Mouse (Mus musculus): ENCODE data around the gene Sct. TPM values are rescaled to one million over a fixed set of nuclear protein-coding genes. Genes with fewer than 3 reads are reported as not detected.
"Not testable (repeated sequence)": the region's sequence is repeated elsewhere in the genome, so short reads cannot be mapped to it uniquely, and the experiment has no call there.

Sct gene
- polyA plus RNA-seq, 1 experiment from 2014 or later, result 2.6 TPM

DNA sequence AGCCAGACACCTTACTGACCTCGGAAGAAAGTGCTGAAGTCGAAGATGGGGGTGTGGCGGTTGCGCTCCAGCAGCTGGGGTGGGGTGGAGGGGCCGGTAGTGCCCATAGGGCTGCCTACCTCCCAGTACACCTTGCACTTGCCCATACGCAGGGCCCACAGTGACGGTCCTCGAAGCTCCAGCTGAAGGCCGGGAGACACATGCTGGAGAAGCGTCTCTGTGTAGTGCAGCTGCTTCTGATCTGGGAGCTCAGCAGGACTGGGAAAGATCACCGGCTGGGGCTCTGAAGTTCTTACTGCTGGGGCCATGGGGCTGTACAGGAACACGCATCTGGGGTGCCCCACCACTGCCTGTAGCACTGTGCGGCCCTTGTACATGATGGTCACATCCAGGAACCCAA is 15.3 kb downstream of the Sct start:
- Histone ChIP-seq H3K36me3 (ENCODE audit: control insufficient read depth, insufficient read depth, low read length) (peaks cover 59% of the 10 kb centered on the region), H3K4me1 (ENCODE audit: control insufficient read depth, insufficient read depth, low read length) (peaks cover 4% of the 10 kb centered on the region; the same call in 1 of the 2 replicates), H3K4me3 (ENCODE audit: low read depth, low read length) (no peak overlapping the region), H3K9me3 (replicated peaks; ENCODE audit: control insufficient read depth, low read length) (no peaks in the 10 kb centered on the region), H3K9ac (ENCODE audit: low read length) (no peak overlapping the region), H3K4me2 (ENCODE audit: low read length) (no peak overlapping the region), H3K27ac (ENCODE audit: low read depth, low read length) (no peak overlapping the region), H3K27me3 (replicated peaks; ENCODE audit: control insufficient read depth, insufficient read depth, low read length) (no peaks in the 10 kb centered on the region)
- ATAC-seq (no peak), DNase-seq (ENCODE audit: low spot score) (no peak)
- 92% methylated on average over 13 of the region's 13 CpGs for WGBS

DNA sequence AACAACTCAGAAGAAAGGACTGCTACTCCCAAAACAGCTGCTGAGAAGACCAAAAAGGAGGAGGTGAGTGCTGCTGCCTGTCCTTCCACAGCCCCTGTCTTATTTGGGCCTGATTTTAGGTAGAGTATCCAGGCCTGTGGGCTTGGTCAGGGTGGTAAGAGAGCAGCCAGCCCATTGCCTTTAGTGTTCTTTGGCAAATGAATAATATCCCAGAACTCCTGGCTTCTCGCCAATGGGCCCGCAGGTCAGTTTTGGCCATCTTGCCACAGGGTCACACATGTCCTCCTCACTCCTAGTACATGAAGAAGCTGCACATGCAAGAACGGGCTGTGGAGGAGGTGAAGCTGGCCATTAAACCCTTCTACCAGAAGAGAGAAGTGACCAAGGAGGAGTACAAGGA is 17.5 kb downstream of the Sct start:
- Histone ChIP-seq H3K4me2 (ENCODE audit: low read length) (no peak overlapping the region), H3K36me3 (ENCODE audit: control insufficient read depth, insufficient read depth, low read length) (peaks cover 81% of the 10 kb centered on the region), H3K9ac (ENCODE audit: low read length) (no peak overlapping the region), H3K27me3 (replicated peaks; ENCODE audit: control insufficient read depth, insufficient read depth, low read length) (no peaks in the 10 kb centered on the region), H3K4me1 (ENCODE audit: control insufficient read depth, insufficient read depth, low read length) (peaks cover 4% of the 10 kb centered on the region; the same call in 1 of the 2 replicates), H3K4me3 (ENCODE audit: low read depth, low read length) (no peak overlapping the region), H3K27ac (ENCODE audit: low read depth, low read length) (no peak overlapping the region), H3K9me3 (replicated peaks; ENCODE audit: control insufficient read depth, low read length) (no peaks in the 10 kb centered on the region)
- ATAC-seq (no peak), DNase-seq (ENCODE audit: low spot score) (no peak)
- 95% methylated on average over 3 of the region's 3 CpGs for WGBS

DNA sequence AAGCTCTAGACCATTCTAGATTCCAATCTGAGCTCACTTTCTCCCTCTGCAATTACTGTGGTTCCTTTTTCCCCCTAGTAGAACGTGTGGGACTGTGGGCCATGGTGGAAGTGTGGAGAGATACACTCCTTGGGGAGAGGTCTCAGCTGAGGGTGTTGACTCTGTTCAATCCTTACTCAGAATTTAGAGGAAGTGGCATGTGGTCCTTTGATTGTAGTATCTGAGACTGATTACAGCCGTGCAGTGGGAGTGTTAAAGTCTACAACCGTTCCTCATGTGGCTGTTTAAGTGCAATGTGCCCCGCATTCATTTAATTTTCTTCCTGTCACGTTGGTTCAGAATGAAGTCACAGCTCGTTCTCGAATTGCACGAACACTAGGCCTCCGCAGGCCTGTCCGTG is 22.8 kb downstream of the Sct start:
- WGBS, result 95% methylated on average over 10 of the region's 10 CpGs

DNA sequence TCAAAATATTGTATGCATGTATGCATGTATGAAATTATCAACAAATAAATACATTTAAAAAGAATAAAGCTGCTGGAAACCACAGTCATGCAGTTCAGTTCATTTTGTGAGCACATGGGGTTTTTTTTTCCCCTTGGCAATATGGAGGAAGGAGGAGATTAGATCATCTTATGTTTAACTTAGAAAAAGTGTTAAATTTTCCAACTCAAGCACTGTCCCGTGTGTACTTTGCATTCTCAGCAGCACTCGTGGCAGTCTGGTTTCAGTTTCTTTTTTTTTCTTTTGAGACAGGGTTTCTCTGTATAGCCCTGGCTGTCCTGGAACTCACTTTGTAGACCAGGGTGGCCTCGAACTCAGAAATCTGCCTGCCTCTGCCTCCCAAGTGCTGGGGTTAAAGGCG is 28.4 kb downstream of the Sct start:
- H3K9me3 ChIP-seq (replicated peaks; ENCODE audit: control insufficient read depth, low read length); H3K4me2 ChIP-seq (ENCODE audit: low read length); H3K4me3 ChIP-seq (ENCODE audit: low read depth, low read length); H3K4me1 ChIP-seq (ENCODE audit: control insufficient read depth, insufficient read depth, low read length); DNase-seq (ENCODE audit: low spot score); H3K9ac ChIP-seq (ENCODE audit: low read length); H3K27ac ChIP-seq (ENCODE audit: low read depth, low read length); ATAC-seq; H3K27me3 ChIP-seq (replicated peaks; ENCODE audit: control insufficient read depth, insufficient read depth, low read length): not testable (repeated sequence)
- 89% methylated on average over 4 of the region's 4 CpGs for WGBS
- H3K36me3 ChIP-seq (ENCODE audit: control insufficient read depth, insufficient read depth, low read length), result peaks cover 96% of the 10 kb centered on the region

More for the DNA sequence above, 22.8 kb downstream of the Sct start:
- H3K9me3 ChIP-seq (replicated peaks; ENCODE audit: control insufficient read depth, low read length), result no peaks in the 10 kb centered on the region
- H3K4me2 ChIP-seq (ENCODE audit: low read length), result no peak overlapping the region
- H3K9ac ChIP-seq (ENCODE audit: low read length), result no peak overlapping the region
- no peak for ATAC-seq
- H3K27ac ChIP-seq (ENCODE audit: low read depth, low read length), result no peak overlapping the region
- no peak for DNase-seq (ENCODE audit: low spot score)
- no peaks in the 10 kb centered on the region for H3K4me1 ChIP-seq (ENCODE audit: control insufficient read depth, insufficient read depth, low read length)
- no peaks in the 10 kb centered on the region for H3K27me3 ChIP-seq (replicated peaks; ENCODE audit: control insufficient read depth, insufficient read depth, low read length)
- H3K36me3 ChIP-seq (ENCODE audit: control insufficient read depth, insufficient read depth, low read length), result peaks cover 93% of the 10 kb centered on the region
- H3K4me3 ChIP-seq (ENCODE audit: low read depth, low read length), result no peak overlapping the region

DNA sequence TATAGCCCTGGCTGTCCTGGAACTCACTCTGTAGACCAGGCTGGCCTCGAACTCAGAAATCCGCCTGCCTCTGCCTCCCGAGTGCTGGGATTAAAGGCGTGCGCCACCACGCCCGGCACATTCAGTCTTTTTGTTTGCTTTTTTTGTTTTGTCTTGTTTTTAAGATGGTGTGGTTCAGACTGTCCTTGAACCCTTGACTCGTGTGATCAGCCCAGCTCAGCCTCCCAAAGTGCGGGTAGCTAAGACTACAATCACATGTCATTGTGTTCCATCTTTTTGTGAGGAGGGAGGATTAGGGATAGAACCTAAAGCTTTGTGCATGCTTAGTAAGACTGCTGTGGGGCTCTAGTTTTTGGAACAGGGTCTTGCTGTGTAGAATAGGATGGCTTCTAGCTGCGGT is 47.4 kb downstream of the Sct start:
- ATAC-seq (no peak), DNase-seq (ENCODE audit: low spot score) (no peak)
- H3K9me3 ChIP-seq (replicated peaks; ENCODE audit: control insufficient read depth, low read length), result no peaks in the 10 kb centered on the region
- H3K4me3 ChIP-seq (ENCODE audit: low read depth, low read length), result no peak overlapping the region
- no peak overlapping the region for H3K9ac ChIP-seq (ENCODE audit: low read length)
- no peaks in the 10 kb centered on the region for H3K27me3 ChIP-seq (replicated peaks; ENCODE audit: control insufficient read depth, insufficient read depth, low read length)
- no peak overlapping the region for H3K27ac ChIP-seq (ENCODE audit: low read depth, low read length)
- WGBS, result 96% methylated on average over 9 of the region's 10 CpGs
- peaks cover 62% of the 10 kb centered on the region for H3K36me3 ChIP-seq (ENCODE audit: control insufficient read depth, insufficient read depth, low read length)
- peaks cover 11% of the 10 kb centered on the region for H3K4me1 ChIP-seq (ENCODE audit: control insufficient read depth, insufficient read depth, low read length)
- no peak overlapping the region for H3K4me2 ChIP-seq (ENCODE audit: low read length)

DNA sequence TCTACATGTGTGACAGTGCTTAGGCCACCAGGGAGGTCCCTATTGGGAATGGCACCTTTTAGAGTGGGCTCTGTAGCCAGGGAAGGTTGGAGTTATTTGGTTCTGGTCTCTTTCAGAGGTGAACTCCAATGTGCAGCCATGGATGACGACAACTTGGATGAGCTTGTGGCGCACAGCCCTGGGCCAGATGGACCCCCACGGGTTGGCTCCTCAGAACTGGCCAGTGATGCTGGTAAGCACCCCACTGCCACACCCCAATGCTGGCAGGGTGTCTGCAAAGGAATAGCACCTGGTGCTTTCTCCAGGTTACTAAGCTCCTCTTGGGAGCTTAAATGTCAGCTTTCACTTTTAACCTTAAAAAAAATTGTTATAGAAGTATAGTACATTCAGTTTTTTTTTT is 47.8 kb downstream of the Sct start:
- DNase-seq (ENCODE audit: low spot score) (no peak), ATAC-seq (no peak)
- peaks cover 11% of the 10 kb centered on the region for H3K4me1 ChIP-seq (ENCODE audit: control insufficient read depth, insufficient read depth, low read length)
- H3K9ac ChIP-seq (ENCODE audit: low read length), result no peak overlapping the region
- no peak overlapping the region for H3K4me3 ChIP-seq (ENCODE audit: low read depth, low read length)
- peaks cover 59% of the 10 kb centered on the region for H3K36me3 ChIP-seq (ENCODE audit: control insufficient read depth, insufficient read depth, low read length)
- 95% methylated on average over 3 of the region's 3 CpGs for WGBS
- H3K27me3 ChIP-seq (replicated peaks; ENCODE audit: control insufficient read depth, insufficient read depth, low read length), result no peaks in the 10 kb centered on the region
- H3K27ac ChIP-seq (ENCODE audit: low read depth, low read length), result no peak overlapping the region
- H3K9me3 ChIP-seq (replicated peaks; ENCODE audit: control insufficient read depth, low read length), result no peaks in the 10 kb centered on the region
- H3K4me2 ChIP-seq (ENCODE audit: low read length), result no peak overlapping the region

DNA sequence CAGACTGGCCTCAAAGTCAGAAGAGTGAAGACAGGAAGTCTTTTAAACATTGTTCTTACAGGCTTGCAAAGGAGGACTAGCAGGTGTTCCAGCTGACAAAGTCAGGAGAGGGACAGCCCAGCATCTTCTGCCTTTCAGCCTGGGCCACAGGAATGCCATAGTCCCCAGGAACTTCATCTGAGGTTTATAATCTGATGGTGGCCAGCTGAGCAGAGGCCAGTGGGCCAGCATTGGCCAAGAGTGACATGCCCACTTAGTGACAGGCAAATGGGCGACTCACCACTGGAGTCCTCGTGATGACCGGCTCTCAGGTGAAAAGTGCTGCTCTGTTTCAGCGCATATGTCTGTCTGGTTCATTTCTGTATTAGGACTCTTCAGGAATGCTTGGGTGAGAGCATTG is 48.4 kb downstream of the Sct start:
- Histone ChIP-seq H3K4me2 (ENCODE audit: low read length) (no peak overlapping the region; the same call in 1 of the 2 replicates), H3K4me3 (ENCODE audit: low read depth, low read length) (no peak overlapping the region), H3K9me3 (replicated peaks; ENCODE audit: control insufficient read depth, low read length) (no peaks in the 10 kb centered on the region), H3K27me3 (replicated peaks; ENCODE audit: control insufficient read depth, insufficient read depth, low read length) (no peaks in the 10 kb centered on the region), H3K36me3 (ENCODE audit: control insufficient read depth, insufficient read depth, low read length) (peaks cover 53% of the 10 kb centered on the region), H3K27ac (ENCODE audit: low read depth, low read length) (no peak overlapping the region), H3K4me1 (ENCODE audit: control insufficient read depth, insufficient read depth, low read length) (peaks cover 11% of the 10 kb centered on the region), H3K9ac (ENCODE audit: low read length) (no peak overlapping the region)
- whole genome bisulfite sequencing, result 88% methylated on average over 4 of the region's 4 CpGs
- no peak for DNase-seq (ENCODE audit: low spot score)
- no peak for ATAC-seq

DNA sequence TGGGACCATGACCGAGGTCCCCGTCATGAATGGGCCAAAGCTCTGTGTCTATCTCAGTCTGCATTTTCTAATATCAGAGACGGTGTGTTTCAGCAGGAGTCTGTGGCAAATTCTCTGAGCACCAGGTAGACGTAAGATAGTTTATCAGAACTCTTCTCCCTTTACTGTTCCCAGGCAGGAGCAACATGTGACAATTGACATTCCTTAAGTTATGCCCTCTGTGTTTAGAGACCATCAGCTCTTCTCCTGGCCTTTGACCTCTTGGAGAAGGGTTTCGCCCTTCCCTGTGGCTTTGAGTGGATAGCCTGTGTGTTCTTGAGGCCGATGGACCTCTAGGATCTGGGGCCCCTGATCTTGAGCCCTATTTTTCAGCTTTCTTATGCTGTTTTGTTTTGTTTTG is 49.2 kb downstream of the Sct start:
- H3K4me2 ChIP-seq (ENCODE audit: low read length), result peak overlapping the region; percentile 82
- no peak for ATAC-seq
- peak overlapping the region; percentile 100 for H3K4me3 ChIP-seq (ENCODE audit: low read depth, low read length)
- WGBS, result 75% methylated on average over 6 of the region's 6 CpGs
- peaks cover 45% of the 10 kb centered on the region for H3K36me3 ChIP-seq (ENCODE audit: control insufficient read depth, insufficient read depth, low read length)
- DNase-seq (ENCODE audit: low spot score), result no peak
- no peaks in the 10 kb centered on the region for H3K9me3 ChIP-seq (replicated peaks; ENCODE audit: control insufficient read depth, low read length)
- H3K9ac ChIP-seq (ENCODE audit: low read length), result peak overlapping the region; percentile 97
- peaks cover 11% of the 10 kb centered on the region for H3K4me1 ChIP-seq (ENCODE audit: control insufficient read depth, insufficient read depth, low read length)
- H3K27ac ChIP-seq (ENCODE audit: low read depth, low read length), result no peak overlapping the region
- H3K27me3 ChIP-seq (replicated peaks; ENCODE audit: control insufficient read depth, insufficient read depth, low read length), result no peaks in the 10 kb centered on the region

Data from forebrain, embryonic 14.5 days (tissue).